Mouse (Mus musculus): ENCODE measurements at regions not wholly inside any gene's neighbourhood (a gene's known extent, or its start where the extent isn't known, plus 50 kb on each side); places are given as distances from the start of the nearest gene placed in this dataset.

GRCm38 (mm10) chr10:24532776-24533175, 62.5 kb upstream of the Ccn2 start:
- TF ChIP-seq GATA4 (IDR thresholded peaks at IDR 0.05; ENCODE audit: insufficient replicate concordance, low read length), result no peak

GRCm38 (mm10) chr10:24534901-24535300, 60.3 kb upstream of the Ccn2 start:
- no peak for TF ChIP-seq GATA4 (IDR thresholded peaks at IDR 0.05; ENCODE audit: insufficient replicate concordance, low read length)

GRCm38 (mm10) chr10:24535461-24535860, 59.8 kb upstream of the Ccn2 start:
- no peak for TF ChIP-seq GATA4 (IDR thresholded peaks at IDR 0.05; ENCODE audit: insufficient replicate concordance, low read length)

- no peak for TF ChIP-seq GATA4 (IDR thresholded peaks at IDR 0.05; ENCODE audit: insufficient replicate concordance, low read length)
Observed at GRCm38 (mm10) chr10:24541990-24542389, 53.3 kb upstream of the Ccn2 start.

Measured in liver, adult (tissue).